Mouse (Mus musculus) granulocyte monocyte progenitor cell, adult 5-6 weeks (primary cell): ENCODE measurements around the gene Vdr. TPM values are rescaled to one million over a fixed set of nuclear protein-coding genes. Genes with fewer than 3 reads are reported as not detected.
A peak's percentile ranks its signal among the peaks of the same experiment; 100 is the strongest.

Experiments used
- ATAC-seq: replicated peaks from 2 replicates; pipeline ENCODE4 v1.8.0; 2016; ENCODE audit warnings: mild to moderate bottlenecking, moderate TSS enrichment, inconsistent platforms; ENCODE audit not compliant: poor library complexity, severe bottlenecking
- total RNA-seq, 2 experiments: library from RNA; stranded (forward) in 1 of 2; stranded (reverse) in 1 of 2; fragments of 200-712, 200-1000 nt in 1 of 2; fragments of >200 nt in 1 of 2; fragmentation: Nextera tagmentation in 1 of 2; gene quantifications; 2 replicates each; pipeline ENCODE4 v1.2.3; 2014 to 2017

Vdr gene
- total RNA-seq, 2 experiments from 2014 or later = 2.5 to 25.6 TPM

- peak; percentile 69 for ATAC-seq
These were observed 94.0 kb downstream of the Vdr start for GRCm38 (mm10) chr15:97816199-97816994.

GRCm38 (mm10) chr15:97815254-97815653 is 95.2 kb downstream of the Vdr start:
- ATAC-seq = no peak

- ATAC-seq = no peak
These were observed 95.7 kb downstream of the Vdr start for GRCm38 (mm10) chr15:97814703-97815102.

GRCm38 (mm10) chr15:97813452-97814204 is 96.8 kb downstream of the Vdr start:
- no peak for ATAC-seq

- no peak for ATAC-seq
These were observed 97.6 kb downstream of the Vdr start for GRCm38 (mm10) chr15:97812875-97813274.

GRCm38 (mm10) chr15:97812126-97812525 is 98.3 kb downstream of the Vdr start:
- ATAC-seq = no peak

GRCm38 (mm10) chr15:97811307-97811706 is 99.1 kb downstream of the Vdr start:
- no peak for ATAC-seq

- no peak for ATAC-seq
These were observed 100.0 kb downstream of the Vdr start for GRCm38 (mm10) chr15:97810399-97810798.

GRCm38 (mm10) chr15:97809942-97810341 is 100.5 kb downstream of the Vdr start:
- ATAC-seq = peak; percentile 41; the same call in 1 of the 2 replicates

GRCm38 (mm10) chr15:97809206-97809605 is 101.2 kb downstream of the Vdr start:
- no peak for ATAC-seq

GRCm38 (mm10) chr15:97808532-97808931 is 101.9 kb downstream of the Vdr start:
- no peak for ATAC-seq

GRCm38 (mm10) chr15:97807867-97808266 is 102.6 kb downstream of the Vdr start:
- no peak for ATAC-seq

Other genes with a start within 250 kb of the Vdr start
- 25.7 and 31.1 TPM in 2 replicates for gene Rpap3, start 204.8 kb downstream of the Vdr start, total RNA-seq (2014; fragmentation: Nextera tagmentation)
- 33.2 and 46.7 TPM in 2 replicates for gene Rpap3, start 204.8 kb downstream of the Vdr start, total RNA-seq (2017)
- 0.53 and 2.8 TPM in 2 replicates for gene Endou, start 179.3 kb downstream of the Vdr start, total RNA-seq (2014; fragmentation: Nextera tagmentation)
- 1.7 and 2.2 TPM in 2 replicates for gene Endou, start 179.3 kb downstream of the Vdr start, total RNA-seq (2017)
- gene Rapgef3, start 142.7 kb downstream of the Vdr start, total RNA-seq (2014; fragmentation: Nextera tagmentation) = 8.4 and 33.0 TPM in 2 replicates
- gene Rapgef3, start 142.7 kb downstream of the Vdr start, total RNA-seq (2017) = 11.9 and 19.1 TPM in 2 replicates
- 97.0 and 99.2 TPM in 2 replicates for gene Slc48a1, start 132.1 kb downstream of the Vdr start, total RNA-seq (2014; fragmentation: Nextera tagmentation)
- gene Slc48a1, start 132.1 kb downstream of the Vdr start, total RNA-seq (2017) = 67.6 and 71.6 TPM in 2 replicates
- 33.3 and 52.1 TPM in 2 replicates for gene Hdac7, start 66.1 kb downstream of the Vdr start, total RNA-seq (2014; fragmentation: Nextera tagmentation)
- 3.5 and 6.1 TPM in 2 replicates for gene Hdac7, start 66.1 kb downstream of the Vdr start, total RNA-seq (2017)
- 48.8 and 61.7 TPM in 2 replicates for gene Tmem106c, start 53.6 kb upstream of the Vdr start, total RNA-seq (2014; fragmentation: Nextera tagmentation)
- gene Tmem106c, start 53.6 kb upstream of the Vdr start, total RNA-seq (2017) = 29.0 and 32.7 TPM in 2 replicates
- not detected in 2 replicates for gene Col2a1, start 94.1 kb upstream of the Vdr start, total RNA-seq (2014; fragmentation: Nextera tagmentation)
- gene Col2a1, start 94.1 kb upstream of the Vdr start, total RNA-seq (2017) = not detected in 2 replicates
- gene Pfkm, start 182.0 kb upstream of the Vdr start, total RNA-seq (2014; fragmentation: Nextera tagmentation) = 9.5 and 11.5 TPM in 2 replicates
- 10.8 and 15.8 TPM in 2 replicates for gene Pfkm, start 182.0 kb upstream of the Vdr start, total RNA-seq (2017)
- gene Senp1, start 183.1 kb upstream of the Vdr start, total RNA-seq (2014; fragmentation: Nextera tagmentation) = 82.1 and 83.1 TPM in 2 replicates
- gene Senp1, start 183.1 kb upstream of the Vdr start, total RNA-seq (2017) = 60.5 and 66.6 TPM in 2 replicates